ENCODE assay signal across 24 mouse cellular contexts in the genomic region with DNA sequence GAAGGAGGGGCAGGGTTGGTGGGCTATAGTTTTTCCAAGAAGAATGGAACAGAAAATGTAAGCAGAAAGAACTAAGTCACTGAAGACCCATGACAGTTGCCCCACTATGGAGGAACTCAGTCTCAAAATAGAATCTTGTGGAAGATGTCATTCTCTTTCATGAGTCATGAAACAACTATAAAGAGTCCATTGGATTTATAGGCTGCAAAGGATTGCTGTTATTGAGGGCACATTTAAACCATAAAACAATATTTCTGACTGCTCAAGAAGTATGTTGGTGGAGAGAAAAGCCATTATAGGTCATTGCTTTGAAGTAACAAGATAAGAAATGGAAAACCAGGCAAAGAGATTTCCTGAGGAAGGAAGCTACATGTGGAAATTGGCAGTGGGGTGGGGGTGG.
"Had no signal": no experiment of that assay in that cellular context is flagged by ENCODE, and none has a peak within 500 bp of the region (broad histone marks: within the 10 kb centered on the region; RNA-seq: fewer than 3 reads in every experiment).

No protein-coding gene starts in this region.

- DNase-seq: gastrocnemius, postnatal 10 days; gastrocnemius, postnatal 25 days; heart, adult 18-20 months; heart, postnatal 14 days; heart, postnatal 36 days; kidney, adult 18-20 months; kidney, adult 8-10 months; kidney, postnatal 10 days; kidney, postnatal 25 days; kidney, postnatal 4 days; liver; liver, embryonic 13.5 days; liver, postnatal 0 days had no signal

- H3K9ac ChIP-seq: heart, embryonic 13.5 days; heart, embryonic 15.5 days; hindbrain, embryonic 13.5 days; hindbrain, embryonic 15.5 days; limb, embryonic 12.5 days; liver, embryonic 13.5 days; liver, embryonic 15.5 days; liver, postnatal 0 days had no signal

- H3K4me1 ChIP-seq: heart, embryonic 15.5 days; hindbrain, embryonic 13.5 days; hindbrain, embryonic 15.5 days; limb, embryonic 10.5 days; limb, embryonic 12.5 days; liver, embryonic 13.5 days; liver, embryonic 15.5 days had no signal

- H3K27ac ChIP-seq: heart, embryonic 13.5 days; heart, embryonic 15.5 days; hindbrain, embryonic 13.5 days; hindbrain, embryonic 15.5 days; hindbrain, postnatal 0 days; left cerebral cortex, adult 2 months; limb, embryonic 10.5 days; limb, embryonic 12.5 days; liver, embryonic 13.5 days; liver, embryonic 15.5 days had no signal

- H3K9me3 ChIP-seq: heart, embryonic 13.5 days; heart, embryonic 15.5 days; hindbrain, embryonic 13.5 days; hindbrain, embryonic 15.5 days; limb, embryonic 10.5 days; limb, embryonic 12.5 days; liver, embryonic 13.5 days; liver, embryonic 15.5 days had no signal

- H3K4me3 ChIP-seq: heart, embryonic 13.5 days; heart, embryonic 15.5 days; hindbrain, embryonic 13.5 days; hindbrain, embryonic 15.5 days; left cerebral cortex, adult 2 months; limb, embryonic 10.5 days; limb, embryonic 12.5 days; liver, embryonic 13.5 days; liver, embryonic 15.5 days had no signal

- H3K4me2 ChIP-seq: heart, embryonic 11.5 days; heart, embryonic 13.5 days; heart, embryonic 15.5 days; hindbrain, embryonic 13.5 days; hindbrain, embryonic 15.5 days; limb, embryonic 12.5 days; liver, embryonic 11.5 days; liver, embryonic 13.5 days; liver, embryonic 15.5 days had no signal

- H3K27me3 ChIP-seq: heart, embryonic 13.5 days; heart, embryonic 15.5 days; hindbrain, embryonic 13.5 days; hindbrain, embryonic 15.5 days; limb, embryonic 12.5 days; liver, embryonic 13.5 days; liver, embryonic 15.5 days had no signal

- H3K36me3 ChIP-seq: heart, embryonic 13.5 days; heart, embryonic 15.5 days; hindbrain, embryonic 13.5 days; hindbrain, embryonic 15.5 days; limb, embryonic 10.5 days; limb, embryonic 12.5 days; liver, embryonic 13.5 days; liver, embryonic 15.5 days had no signal

- ATAC-seq: hindbrain, postnatal 0 days; liver, postnatal 0 days had no signal
